Mouse (Mus musculus) ES-CJ7 (cell line): ENCODE results near the gene Slf2.
A peak's percentile ranks its signal among the peaks of the same experiment; 100 is the strongest.

Experiments
- DNase-seq: peaks from one replicate; pipeline ENCODE4 v3.0.0; 2011; ENCODE audit warnings: low read depth, low spot score

The Slf2 gene

DNA sequence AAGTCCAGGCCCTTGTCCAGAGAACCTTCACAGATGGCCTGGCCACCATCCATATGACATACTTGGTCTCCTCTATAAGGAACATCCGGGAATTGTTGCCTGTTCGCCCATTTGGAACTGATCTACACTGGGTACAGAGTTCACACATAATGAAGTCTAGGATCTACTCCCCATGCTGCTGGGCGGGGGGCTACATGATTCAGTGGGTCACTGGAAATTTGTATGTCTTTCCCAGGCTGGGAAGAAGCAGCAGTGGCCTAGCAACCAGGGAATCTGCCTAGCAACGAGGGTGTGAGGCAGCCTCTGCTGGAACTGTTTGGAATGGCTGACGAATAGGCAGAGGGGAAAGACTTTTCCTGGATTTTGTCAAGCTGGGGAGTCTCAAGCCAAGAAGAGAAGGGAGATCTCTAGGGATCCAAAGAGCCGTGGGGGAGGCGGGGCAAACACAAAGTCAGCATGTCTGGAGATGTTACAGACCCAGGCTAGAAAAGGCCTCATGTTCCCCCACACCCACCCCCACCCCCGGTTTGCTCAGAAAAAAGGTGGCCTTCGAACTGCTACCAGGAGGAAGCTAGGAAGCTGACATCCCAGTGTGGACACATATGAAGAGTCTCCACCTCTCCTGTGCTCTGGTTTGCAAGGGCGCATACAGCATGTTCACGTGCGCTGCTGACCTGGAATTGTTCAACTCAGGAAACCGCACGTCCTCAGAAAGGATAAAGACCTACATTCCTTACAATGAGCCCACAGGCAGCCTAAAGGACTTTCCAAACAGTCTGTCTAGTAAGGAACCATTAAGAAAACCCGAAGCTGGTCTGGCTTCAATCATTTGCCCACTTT, 22.9 kb upstream of the Slf2 start:
- peak; percentile 40 for DNase-seq

DNA sequence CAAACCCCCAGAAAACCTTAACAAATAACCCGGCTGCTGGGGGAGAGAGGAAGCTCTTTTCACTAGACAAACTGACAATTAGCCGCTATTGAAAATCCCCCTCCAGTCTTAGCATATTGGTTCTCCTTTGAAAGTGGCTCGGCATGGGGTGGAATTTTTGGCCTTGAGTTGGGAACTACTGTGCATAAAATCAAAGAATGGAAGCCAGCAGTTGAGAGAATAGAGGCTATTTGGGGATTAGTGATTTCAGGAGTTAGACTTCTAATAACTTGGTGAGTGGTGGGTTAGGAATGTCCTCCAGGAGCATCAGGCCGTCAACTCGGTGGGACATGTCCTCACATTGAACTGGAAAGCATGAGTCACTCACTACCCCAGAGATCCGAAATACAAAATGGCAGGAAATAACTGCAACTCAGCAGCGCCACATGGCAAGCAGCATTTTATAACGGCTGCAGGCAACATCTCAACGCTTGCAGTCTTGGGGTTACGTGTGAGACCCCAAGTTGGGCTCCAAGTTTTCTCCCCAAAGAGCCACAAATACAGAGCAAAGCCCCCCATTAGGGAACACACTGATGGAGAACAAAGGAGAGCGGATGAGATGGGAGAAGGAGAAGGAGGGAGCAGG, 22.0 kb upstream of the Slf2 start:
- peak; percentile 28 for DNase-seq

DNA sequence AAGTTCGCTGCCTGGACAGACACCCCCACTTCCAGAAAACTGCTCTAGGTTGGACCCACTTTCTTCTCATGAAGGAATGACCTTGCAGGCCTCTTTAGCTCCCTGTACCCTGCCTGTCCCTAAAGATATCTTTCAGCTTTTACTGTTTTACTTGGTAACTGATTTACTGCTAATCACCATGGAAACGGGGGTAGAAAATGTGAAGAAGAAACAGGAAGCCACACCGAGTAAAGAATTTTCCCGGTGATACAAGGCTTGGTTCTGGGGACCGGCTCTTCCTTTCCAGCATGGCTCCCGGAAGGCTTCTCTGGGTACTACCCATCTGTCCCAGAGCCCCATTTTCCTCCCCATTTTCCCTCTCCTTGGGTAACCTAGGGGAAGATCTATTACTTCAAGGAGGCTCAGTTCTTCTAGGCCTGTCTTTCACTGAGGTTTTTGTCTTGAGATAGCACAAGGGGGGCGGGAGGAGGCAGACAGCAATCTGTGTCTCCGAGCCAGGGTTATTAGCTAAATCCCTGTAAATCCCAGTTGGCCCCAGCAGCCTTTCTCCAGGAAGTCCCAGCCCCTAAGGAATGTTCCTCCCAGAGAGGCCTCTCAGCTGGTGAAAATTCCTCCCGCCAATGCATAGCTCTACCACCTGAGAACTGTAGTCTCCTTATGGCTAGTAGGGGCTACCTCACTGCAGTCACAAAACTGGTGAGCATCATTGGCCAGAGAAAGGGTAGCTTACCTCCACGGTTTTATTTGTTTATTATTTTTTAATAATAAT, 16.3 kb upstream of the Slf2 start:
- DNase-seq = no peak

DNA sequence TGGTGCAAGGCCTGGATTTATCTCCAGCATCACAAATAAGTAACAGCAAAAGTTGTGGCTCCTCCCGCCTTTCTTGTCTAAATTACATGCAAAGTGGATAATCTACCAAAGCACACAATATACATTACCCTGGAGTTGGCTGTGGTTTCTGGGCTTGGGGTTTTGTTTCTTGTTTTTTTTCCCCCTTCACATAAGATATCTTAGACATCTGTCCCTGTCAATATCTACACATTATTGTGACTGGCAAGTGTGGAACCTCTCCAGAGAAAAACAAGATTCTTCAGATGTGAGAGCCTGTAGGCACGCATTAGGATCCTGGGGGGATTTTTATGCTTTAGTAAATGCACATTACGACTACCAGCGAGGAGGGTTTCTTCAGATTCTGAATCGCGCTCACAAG, 12.8 kb upstream of the Slf2 start:
- DNase-seq = no peak

DNA sequence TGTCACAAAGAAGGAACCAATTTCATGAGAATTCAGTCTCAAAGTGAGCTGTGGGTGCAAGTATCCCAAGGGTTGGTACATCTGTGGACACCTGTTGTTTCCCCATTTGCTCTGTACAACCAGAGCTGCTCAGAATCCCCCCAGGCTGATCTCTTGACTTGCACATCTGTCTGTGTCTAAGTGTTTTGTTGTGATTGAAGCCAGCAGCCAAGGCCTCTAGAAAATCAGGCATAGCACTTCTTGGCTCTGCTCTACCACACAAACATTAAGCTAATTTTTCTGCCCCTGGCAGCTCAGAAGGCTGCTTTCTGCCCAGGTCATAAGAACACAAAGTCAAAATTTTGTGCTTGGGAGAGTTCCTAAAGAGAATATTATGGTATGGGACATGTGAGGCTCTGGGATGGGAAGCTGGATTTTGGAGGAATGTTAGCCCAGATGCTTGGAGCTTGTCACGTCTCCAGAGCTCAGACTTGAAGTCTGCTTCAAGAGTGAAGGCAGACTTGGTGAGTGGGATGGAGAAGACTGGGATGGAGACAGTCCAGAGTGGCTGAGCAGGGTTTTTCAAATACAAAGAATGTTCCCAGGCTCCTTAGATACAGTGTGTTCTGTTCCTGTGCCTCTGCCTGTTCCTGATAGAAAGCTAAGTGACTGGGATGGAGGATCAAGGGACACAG, 9.3 kb upstream of the Slf2 start:
- DNase-seq = no peak

DNA sequence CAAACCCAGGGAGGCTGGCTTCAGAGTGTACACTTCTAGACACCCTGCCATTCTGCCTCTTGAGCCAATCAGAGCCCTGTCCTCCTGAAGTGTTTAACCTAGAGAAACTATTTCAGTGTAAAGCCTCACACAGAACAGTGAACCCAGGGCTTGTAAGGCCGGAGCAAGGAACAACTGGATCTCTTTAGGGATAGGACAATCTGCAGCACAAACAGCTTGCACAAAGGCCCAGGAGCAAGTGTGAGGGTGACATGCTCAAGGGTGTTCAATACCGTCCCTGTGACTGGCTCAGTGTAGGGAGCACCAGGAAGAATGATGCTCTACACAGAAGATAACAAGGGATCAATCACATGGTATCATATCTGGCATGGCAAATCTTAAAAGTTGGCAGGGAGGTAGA, 8.4 kb upstream of the Slf2 start:
- no peak for DNase-seq

DNA sequence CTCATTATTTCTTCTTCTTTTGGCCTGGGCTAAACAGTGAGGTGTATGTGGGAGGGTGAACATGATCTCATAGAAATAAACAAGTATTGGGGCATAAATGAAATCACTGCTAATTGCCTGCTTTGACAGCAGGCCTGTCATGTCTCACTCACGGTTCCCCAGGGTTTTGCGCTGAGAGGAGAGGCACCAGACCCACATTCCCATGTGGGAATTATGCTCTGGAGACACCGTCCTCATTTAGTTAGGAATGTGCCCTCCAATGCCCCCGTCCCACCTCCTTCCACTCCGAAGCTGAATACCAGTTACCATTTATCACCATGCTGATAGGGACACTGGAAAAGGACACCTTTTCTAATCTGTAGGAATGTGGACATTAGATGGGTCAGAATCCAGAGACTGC, 6.3 kb upstream of the Slf2 start:
- no peak for DNase-seq

DNA sequence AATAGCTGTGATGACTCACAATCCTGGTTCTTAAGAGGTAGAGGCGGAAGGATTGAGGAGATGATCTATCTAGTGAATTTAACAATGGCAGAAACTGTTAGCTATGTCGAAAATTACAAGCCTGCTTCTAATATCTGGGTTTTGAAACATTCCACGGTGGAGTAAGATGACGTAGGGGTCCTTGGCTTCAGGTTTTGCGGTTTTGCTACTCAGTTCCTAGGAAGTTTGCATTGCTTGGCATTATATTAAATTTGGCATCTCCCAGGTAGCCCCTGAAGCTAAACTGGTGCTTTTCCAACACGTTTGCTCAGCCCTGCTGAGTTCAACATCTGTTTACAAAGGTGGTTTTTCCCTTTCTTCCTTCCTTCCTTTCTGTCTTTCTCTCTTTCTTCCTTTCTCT, 4.2 kb upstream of the Slf2 start:
- DNase-seq = no peak

DNA sequence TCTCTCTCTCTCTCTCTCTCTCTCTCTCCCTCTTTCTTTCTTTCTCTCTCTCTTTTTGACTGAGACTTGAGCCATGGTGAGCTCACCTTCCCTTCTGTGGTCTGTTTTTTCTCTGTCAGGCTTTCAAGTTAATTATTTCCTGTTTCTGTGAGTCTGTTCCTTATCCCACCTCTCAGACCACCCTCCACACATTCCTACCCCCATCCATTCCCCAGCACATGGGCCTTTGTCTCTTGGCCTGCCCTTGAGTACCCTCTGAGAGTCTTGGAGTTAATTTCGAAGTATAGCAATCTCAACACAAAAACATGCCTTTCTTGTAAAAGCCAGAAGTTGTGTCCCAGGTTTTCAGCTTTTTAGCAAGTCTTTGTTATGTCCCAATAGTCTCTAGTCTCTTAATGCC, 3.7 kb upstream of the Slf2 start:
- DNase-seq = no peak

DNA sequence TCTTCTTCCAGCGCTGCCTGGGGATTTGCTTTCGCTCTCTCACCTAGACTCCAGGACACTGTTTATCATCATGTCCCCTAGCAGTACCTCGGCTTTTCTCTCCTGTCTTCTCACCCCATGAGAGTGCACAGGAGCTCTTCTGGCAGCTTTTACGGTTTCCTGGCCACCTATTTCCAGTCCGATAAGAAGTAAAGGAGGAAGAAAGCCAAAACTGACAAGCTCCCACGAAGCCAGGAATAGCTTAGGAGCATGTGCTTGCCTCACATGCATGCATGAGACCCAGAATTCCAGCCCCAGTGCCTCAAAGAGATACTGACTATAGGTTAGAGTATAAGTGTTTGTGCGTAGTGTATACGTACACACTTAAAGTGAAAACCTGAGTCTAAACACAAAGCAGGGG, 2.8 kb upstream of the Slf2 start:
- DNase-seq = no peak

DNA sequence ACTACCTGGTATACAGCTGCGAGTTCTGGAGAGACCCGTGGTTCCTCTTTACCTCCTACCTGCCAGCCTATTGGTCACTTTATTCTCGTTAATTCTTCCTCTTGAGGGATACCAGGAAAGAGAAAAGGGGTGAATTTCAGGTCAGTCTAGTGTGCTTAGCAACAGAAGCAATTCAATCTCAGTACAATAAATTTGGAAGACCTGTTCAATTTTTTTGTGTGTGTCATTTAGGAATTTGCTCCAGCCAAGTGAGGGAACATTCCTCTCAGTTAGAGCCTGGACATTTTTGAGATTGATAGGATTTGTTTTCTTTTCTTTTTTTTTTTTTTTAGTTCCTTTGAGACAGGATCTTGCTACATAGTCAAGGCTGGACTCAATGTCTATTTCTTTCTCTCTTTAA, 1.7 kb upstream of the Slf2 start:
- no peak for DNase-seq

DNA sequence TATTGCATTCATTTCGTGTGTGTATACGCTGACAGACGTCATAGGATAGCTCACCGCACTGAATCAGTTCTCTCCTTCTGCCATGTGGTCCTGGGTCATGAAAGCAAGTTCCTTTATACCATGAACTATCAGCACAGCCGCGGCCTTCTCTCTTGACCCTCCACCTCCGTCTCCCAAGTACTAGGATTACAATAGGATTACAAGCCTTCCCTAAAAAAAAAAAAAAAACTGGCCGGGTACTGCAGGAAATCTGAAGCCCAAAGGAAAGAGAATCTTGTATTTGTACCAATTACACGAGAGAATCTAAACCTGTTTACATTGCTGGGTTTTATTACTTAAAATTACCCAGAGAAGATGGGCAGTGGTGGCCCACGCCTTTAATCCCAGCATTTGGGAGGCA, 1.3 kb upstream of the Slf2 start:
- no peak for DNase-seq

DNA sequence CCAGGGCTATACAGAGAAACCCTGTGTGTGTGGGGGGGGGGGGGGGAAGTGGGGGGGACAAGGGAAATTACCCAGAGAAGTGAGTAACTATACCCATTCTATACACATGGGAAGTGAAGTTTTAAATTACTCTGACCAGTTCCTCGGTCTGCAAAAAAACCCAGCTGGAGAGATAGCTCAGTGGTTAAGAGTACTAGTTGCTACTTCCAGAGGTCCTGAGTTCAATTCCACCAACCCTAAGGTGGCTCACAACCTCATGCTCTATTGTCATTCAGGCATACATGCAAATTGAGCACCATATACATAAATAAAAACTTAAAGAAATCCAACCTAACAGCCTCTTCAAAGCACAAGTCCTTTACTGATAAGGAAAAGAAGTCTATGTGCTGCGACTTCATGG, 829 bp upstream of the Slf2 start:
- DNase-seq = peak; percentile 27

DNA sequence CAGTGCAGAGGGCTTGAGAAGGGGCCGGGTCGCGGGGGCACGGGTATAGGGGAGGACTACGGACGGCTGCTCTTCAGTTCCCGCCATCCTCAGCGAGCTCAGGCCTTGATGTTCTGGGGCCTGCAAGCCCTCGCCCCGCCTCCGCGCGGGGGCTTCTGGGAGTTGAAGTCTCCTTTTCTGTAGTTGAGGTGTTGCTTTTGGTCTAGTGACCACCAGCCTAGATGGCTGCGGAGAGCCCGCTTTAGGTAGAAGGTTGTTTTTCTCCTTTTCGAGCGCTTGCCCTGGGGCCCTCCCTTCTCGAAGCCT, 456 bp downstream of the Slf2 start:
- peak; percentile 90 for DNase-seq

DNA sequence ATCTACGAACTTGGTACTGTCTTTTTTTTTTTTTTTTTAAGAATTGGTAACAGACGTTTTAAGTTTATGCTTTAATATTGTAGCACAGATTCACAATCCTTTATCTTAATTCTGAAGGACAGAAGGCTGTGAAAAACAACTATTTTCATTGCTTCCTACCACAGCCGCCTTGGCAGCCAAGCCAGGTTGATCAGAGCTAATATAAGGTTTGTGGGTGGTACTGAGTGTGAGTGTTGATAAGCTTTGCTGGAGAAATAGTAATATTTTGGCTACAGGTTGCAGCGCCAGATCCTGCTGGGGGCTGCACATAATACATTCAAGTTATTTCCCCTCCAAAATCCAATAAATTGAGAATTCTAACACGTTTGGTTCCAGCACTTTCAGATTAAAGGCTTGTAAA, 1.1 kb downstream of the Slf2 start:
- no peak for DNase-seq

DNA sequence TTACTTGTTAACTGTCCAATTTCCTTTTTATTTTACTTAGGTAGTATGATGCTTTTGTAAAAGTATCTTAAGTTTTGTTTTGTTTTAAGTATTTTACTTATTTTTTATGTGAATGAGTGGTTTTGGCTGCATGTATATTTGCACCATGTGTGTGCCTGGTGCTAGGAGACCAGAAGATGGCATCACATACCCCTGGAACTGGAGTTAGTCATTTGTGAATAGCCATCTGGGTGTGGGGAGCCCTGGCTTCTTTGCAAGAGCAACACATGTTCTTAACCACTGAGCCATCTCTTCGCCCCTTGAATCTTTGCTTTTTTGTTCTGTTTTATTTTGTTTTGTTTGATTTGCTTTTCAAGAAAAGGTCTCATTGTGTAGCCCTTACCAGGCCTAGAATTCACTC, 2.2 kb downstream of the Slf2 start:
- DNase-seq = no peak

DNA sequence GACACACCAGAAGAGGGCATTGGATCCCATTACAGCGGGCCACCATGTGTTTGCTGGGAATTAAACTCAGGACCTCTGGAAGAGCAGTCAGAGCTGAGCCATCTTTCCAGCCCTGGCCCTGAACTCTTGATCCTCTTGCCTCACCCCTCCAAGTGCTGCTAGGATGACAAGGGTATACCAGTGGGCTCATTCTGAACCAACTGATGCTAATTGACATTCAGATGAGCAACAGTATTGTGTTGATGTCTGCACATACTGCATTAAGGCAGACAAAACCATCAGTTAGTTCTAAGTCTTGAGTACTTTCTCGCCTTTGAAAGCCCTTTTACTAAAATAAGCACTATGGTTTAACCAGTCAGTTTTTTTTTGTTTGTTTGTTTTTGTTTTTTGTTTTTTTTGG, 28.7 kb downstream of the Slf2 start:
- DNase-seq = peak; percentile 53

DNA sequence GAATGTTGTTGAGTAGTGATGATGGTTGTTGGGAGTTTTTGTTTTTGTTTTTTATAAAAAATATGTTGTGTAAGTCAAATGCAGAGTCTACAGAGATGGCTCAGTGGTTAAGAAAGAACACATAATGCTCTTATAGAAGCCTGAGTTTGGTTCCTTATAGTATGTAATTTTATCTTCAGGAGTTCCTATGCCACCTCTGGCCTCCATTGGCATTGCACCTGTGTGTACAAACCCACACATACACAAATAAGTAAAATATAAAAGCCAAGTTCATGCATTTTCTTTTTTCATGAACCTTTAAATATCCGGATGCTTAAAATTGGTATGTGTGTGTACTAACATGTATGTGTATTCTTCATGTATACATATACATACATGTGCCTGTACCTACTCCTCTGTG, 35.0 kb downstream of the Slf2 start:
- no peak for DNase-seq

DNA sequence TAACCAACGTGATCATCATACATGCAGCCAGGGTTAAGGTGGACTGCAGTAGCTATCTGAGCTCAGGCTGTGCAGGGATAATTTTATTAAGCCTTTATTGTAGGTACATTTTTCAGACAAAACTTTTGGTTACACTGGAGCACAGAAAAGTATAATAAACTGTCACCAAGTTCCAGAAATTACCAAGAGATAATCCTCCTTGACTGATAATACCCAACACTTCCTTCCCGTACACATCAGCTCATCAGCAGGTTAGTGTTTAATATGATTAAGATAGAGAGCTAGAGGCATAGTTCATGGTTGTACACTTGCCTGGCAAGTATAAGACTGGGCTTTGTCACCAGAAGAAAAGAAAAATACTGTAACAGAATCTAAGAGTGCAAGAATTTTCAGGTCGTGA, 37.4 kb downstream of the Slf2 start:
- no peak for DNase-seq

DNA sequence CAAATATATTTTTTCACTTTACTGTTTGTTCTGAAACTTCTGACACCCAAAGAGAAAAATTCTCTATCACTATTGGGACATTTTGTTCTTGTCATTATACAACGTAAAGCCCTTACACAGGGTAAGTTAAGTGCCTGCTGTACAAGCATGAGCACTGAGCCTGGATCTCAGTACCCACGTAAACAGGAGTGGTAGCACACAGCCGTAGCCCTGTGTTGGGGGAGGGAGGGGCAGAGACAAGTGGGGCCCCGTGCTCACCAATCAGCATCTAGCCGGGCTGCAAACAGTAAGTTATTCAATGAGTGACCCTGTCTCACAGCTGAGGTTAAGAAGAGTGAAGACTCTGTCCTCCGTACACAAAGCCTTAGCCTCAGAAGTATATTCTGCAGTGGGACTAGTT, 45.7 kb downstream of the Slf2 start:
- DNase-seq = no peak

DNA sequence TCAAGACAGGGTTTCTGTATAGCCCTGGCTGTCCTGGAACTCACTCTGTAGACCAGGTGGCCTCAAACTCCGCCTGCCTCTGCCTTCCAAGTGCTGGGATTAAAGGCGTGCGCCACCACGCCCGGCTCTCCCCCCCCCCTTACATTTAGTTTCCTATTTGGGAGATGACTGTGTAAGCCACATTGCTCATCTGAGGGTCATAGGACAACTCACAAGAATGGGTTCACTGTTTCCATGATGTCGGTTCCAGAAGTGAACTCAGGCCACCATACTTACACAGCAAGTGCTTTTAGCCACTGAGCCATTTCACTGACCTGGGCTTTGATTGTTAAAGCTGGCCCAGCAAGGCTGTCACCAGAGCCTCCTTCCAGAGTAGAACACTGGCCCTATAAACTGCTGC, 46.2 kb downstream of the Slf2 start:
- no peak for DNase-seq

DNA sequence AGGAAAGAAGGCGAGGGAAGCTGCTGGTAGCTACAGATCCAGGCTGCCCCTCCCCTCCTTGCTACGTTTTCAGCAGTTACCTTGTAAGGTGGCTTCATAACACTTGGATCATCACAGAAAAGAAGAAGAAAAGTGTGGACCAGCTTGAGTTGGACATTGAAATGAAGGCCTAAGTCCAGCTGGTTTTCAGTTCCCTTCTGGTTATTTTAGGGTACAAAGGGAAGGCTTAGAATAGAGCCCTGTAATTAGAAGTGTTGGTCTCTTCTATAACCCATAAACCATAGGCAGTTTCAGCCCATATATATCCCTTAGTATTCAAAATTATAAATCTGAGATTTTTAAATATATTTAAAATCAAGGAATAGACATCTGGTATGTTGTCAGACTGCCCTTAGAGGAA, 49.8 kb downstream of the Slf2 start:
- no peak for DNase-seq
